Mouse (Mus musculus) heart, embryonic 16.5 days (tissue): Measurements from ENCODE around the gene 4933400A11Rik. TPM values are rescaled to one million over a fixed set of nuclear protein-coding genes. Genes with fewer than 3 reads are reported as not detected.

Source experiments
- polyA plus RNA-seq: library from polyadenylated mRNA; unstranded; fragments of >200 nt; fragmentation: Nextera tagmentation; extraction: Ambion mirVana; gene quantifications from 2 replicates; pipeline ENCODE4 v1.2.1, GENCODE M21; 2015

4933400A11Rik gene
- polyA plus RNA-seq, 1 experiment from 2014 or later, result 0.45 TPM

Other genes with a start within 250 kb of the 4933400A11Rik start
- gene Mid1, start 94.4 kb downstream of the 4933400A11Rik start, polyA plus RNA-seq, result 6.2 and 6.7 TPM in 2 replicates
- gene Gm21887, start 230.0 kb upstream of the 4933400A11Rik start, polyA plus RNA-seq, result 84.5 and 136 TPM in 2 replicates